Mouse (Mus musculus) ovary, postnatal 10 days (tissue): ENCODE measurements around the gene Olfr1287.

Experiments used
- DNase-seq: peaks from one replicate; pipeline ENCODE4 v3.0.0; 2022; ENCODE audit warnings: low spot score

Gene Olfr1287

GRCm38 (mm10) chr2:111448842-111449241 lies at the start of gene Olfr1287:
TSS of gene Olfr1287 (plus strand) at chr2:111449142.
- no peak for DNase-seq

GRCm38 (mm10) chr2:111422931-111423330 lies 26.0 kb upstream of the Olfr1287 start, which contains the start of gene Olfr1286:
TSS of gene Olfr1286 (minus strand) at chr2:111423115.
- DNase-seq, result no peak

- no peak for DNase-seq
Observed at GRCm38 (mm10) chr2:111473801-111474200, 24.9 kb downstream of the Olfr1287 start, which contains the start of gene Olfr1288. TSS of gene Olfr1288 (plus strand) at chr2:111474101.

GRCm38 (mm10) chr2:111480519-111480918 lies 31.6 kb downstream of the Olfr1287 start, which contains the start of gene Olfr1289:
TSS of gene Olfr1289 (plus strand) at chr2:111480819.
- DNase-seq, result no peak

- DNase-seq, result no peak
Observed at GRCm38 (mm10) chr2:111493729-111494128, 44.8 kb downstream of the Olfr1287 start, which contains the start of gene Olfr1290. TSS of gene Olfr1290 (minus strand) at chr2:111493829.

- DNase-seq, result no peak
Observed at GRCm38 (mm10) chr2:111496880-111497279, 47.9 kb downstream of the Olfr1287 start, which contains the start of gene Olfr1291-ps1. TSS of gene Olfr1291-ps1 (plus strand) at chr2:111497180.
